Mouse (Mus musculus) MEL (cell line): ENCODE measurements around the gene Nop53. TPM values are rescaled to one million over a fixed set of nuclear protein-coding genes. Genes with fewer than 3 reads are reported as not detected.

ENCODE experiments used
- DNase-seq: peaks from one replicate; pipeline ENCODE4 v3.0.0; 2011; ENCODE audit warnings: low read depth, low spot score
- H3K27ac ChIP-seq: 2 replicates; pipeline ENCODE4 v1.5.1; 2012; ENCODE audit warnings: low read depth, mild to moderate bottlenecking, control low read depth, low read length, moderate library complexity; ENCODE audit not compliant: control insufficient read depth
- H3K27me3 ChIP-seq, 2 experiments: fragments of 150-350 bp in 1 of 2; sonication (generic) in 1 of 2; 2 replicates each; pipeline ENCODE4 v1.6.1; 2012; ENCODE audit warnings: low read length in 2 of 2, mild to moderate bottlenecking in 2 of 2, improper control_type of control experiment in 1 of 2, moderate library complexity in 1 of 2; ENCODE audit not compliant: insufficient read depth in 2 of 2, control insufficient read depth in 1 of 2
- H3K36me3 ChIP-seq, 2 experiments: 2 replicates each; pipeline ENCODE4 v1.6.1; 2012 to 2014; ENCODE audit warnings: low read length in 2 of 2, improper control_type of control experiment in 1 of 2, inconsistent platforms in 1 of 2, mild to moderate bottlenecking in 1 of 2; ENCODE audit not compliant: insufficient read depth in 2 of 2, control insufficient read depth in 1 of 2
- H3K4me1 ChIP-seq, 2 experiments: fragments of 150-350 bp in 1 of 2; sonication (generic) in 1 of 2; 2 replicates each; pipeline ENCODE4 v1.6.1; 2012; ENCODE audit warnings: low read length in 2 of 2, improper control_type of control experiment in 1 of 2, mild to moderate bottlenecking in 1 of 2; ENCODE audit not compliant: insufficient read depth in 2 of 2, control insufficient read depth in 1 of 2
- H3K4me3 ChIP-seq, 2 experiments: fragments of 150-350 bp in 1 of 2; sonication (generic) in 1 of 2; 2 replicates each; pipeline ENCODE4 v1.5.1; 2012; ENCODE audit warnings: low read depth in 2 of 2, low read length in 2 of 2, mild to moderate bottlenecking in 2 of 2, moderate library complexity in 2 of 2, control low read depth in 1 of 2, improper control_type of control experiment in 1 of 2; ENCODE audit not compliant: control insufficient read depth in 1 of 2, insufficient read depth in 1 of 2
- H3K79me2 ChIP-seq: 2 replicates; pipeline ENCODE4 v1.6.1; 2012; ENCODE audit warnings: mild to moderate bottlenecking, low read length, moderate library complexity; ENCODE audit not compliant: control insufficient read depth, poor library complexity, insufficient read depth
- H3K9ac ChIP-seq: 2 replicates; pipeline ENCODE4 v1.6.1; 2012; ENCODE audit warnings: low read depth, mild to moderate bottlenecking, control low read depth, low read length, moderate library complexity; ENCODE audit not compliant: control insufficient read depth, poor library complexity, severe bottlenecking
- H3K9me3 ChIP-seq: fragments of 150-350 bp; sonication (generic); replicated peaks from 2 replicates; pipeline ENCODE4 v1.6.1; 2012; ENCODE audit warnings: mild to moderate bottlenecking, low read length, improper control_type of control experiment, moderate library complexity; ENCODE audit not compliant: insufficient read depth
- BHLHE40 ChIP-seq: IDR thresholded peaks from 2 replicates; pipeline ENCODE4 v1.6.1; 2012; ENCODE audit warnings: low read depth, mild to moderate bottlenecking, inconsistent platforms, low read length, improper control_type of control experiment, borderline replicate concordance
- CHD1 ChIP-seq: IDR thresholded peaks from 2 replicates; pipeline ENCODE4 v1.6.1; 2012; ENCODE audit warnings: low read depth, mild to moderate bottlenecking, inconsistent platforms, low read length, improper control_type of control experiment
- CHD2 ChIP-seq: IDR thresholded peaks from 2 replicates; pipeline ENCODE4 v1.6.1; 2011; ENCODE audit warnings: low read length, improper control_type of control experiment
- CTCF ChIP-seq, 3 experiments: IDR thresholded peaks in 2 of 3; conservative IDR thresholded peaks in 1 of 3; 2 replicates each; pipeline ENCODE4 v1.5.1; 2011 to 2012; ENCODE audit warnings: low read length in 3 of 3, low read depth in 2 of 3, mild to moderate bottlenecking in 2 of 3, improper control_type of control experiment in 1 of 3, inconsistent platforms in 1 of 3, mixed read lengths in 1 of 3, moderate library complexity in 1 of 3; ENCODE audit not compliant: control insufficient read depth in 1 of 3, insufficient read depth in 1 of 3, poor library complexity in 1 of 3, severe bottlenecking in 1 of 3
- EP300 ChIP-seq, 2 experiments: IDR thresholded peaks; 2 replicates each; pipeline ENCODE4 v1.6.1; 2011; ENCODE audit warnings: improper control_type of control experiment in 2 of 2, low read length in 2 of 2, low read depth in 1 of 2, mild to moderate bottlenecking in 1 of 2
- GATA1 ChIP-seq: IDR thresholded peaks from 2 replicates; pipeline ENCODE4 v1.6.1; 2011; ENCODE audit warnings: low read depth, low read length, improper control_type of control experiment
- JUND ChIP-seq: IDR thresholded peaks from 2 replicates; pipeline ENCODE4 v1.6.1; 2011; ENCODE audit warnings: low read depth, mild to moderate bottlenecking, improper control_type of control experiment, low read length
- KAT2A ChIP-seq: conservative IDR thresholded peaks from 2 replicates; pipeline ENCODE4 v1.6.1; 2012; ENCODE audit warnings: low read depth, low read length, improper control_type of control experiment, inconsistent platforms
- MAFK ChIP-seq: IDR thresholded peaks from 2 replicates; pipeline ENCODE4 v1.6.1; 2011; ENCODE audit warnings: low read depth, mild to moderate bottlenecking, low read length, improper control_type of control experiment, borderline replicate concordance
- MAX ChIP-seq: IDR thresholded peaks from 2 replicates; pipeline ENCODE4 v1.6.1; 2011; ENCODE audit warnings: low read length, improper control_type of control experiment
- MAZ ChIP-seq: IDR thresholded peaks from 2 replicates; pipeline ENCODE4 v1.6.1; 2012; ENCODE audit warnings: low read depth, mild to moderate bottlenecking, inconsistent platforms, low read length, improper control_type of control experiment
- MEF2A ChIP-seq: IDR thresholded peaks from 2 replicates; pipeline ENCODE4 v1.6.1; 2014; ENCODE audit warnings: low read depth, mild to moderate bottlenecking, inconsistent platforms, low read length, improper control_type of control experiment; ENCODE audit not compliant: poor library complexity, insufficient replicate concordance, severe bottlenecking; ENCODE audit errors: extremely low read depth
- MXI1 ChIP-seq: IDR thresholded peaks from 2 replicates; pipeline ENCODE4 v1.6.1; 2011; ENCODE audit warnings: mild to moderate bottlenecking, low read depth, low read length, improper control_type of control experiment
- MYB ChIP-seq: IDR thresholded peaks from 2 replicates; pipeline ENCODE4 v1.6.1; 2011; ENCODE audit warnings: mild to moderate bottlenecking, low read depth, low read length, improper control_type of control experiment
- POLR2A ChIP-seq, 2 experiments: IDR thresholded peaks; 2 replicates each; pipeline ENCODE4 v1.6.1; 2011 to 2012; ENCODE audit warnings: low read length in 2 of 2, mild to moderate bottlenecking in 2 of 2, control low read depth in 1 of 2, improper control_type of control experiment in 1 of 2, low read depth in 1 of 2, moderate library complexity in 1 of 2; ENCODE audit not compliant: control insufficient read depth in 1 of 2, insufficient read depth in 1 of 2, poor library complexity in 1 of 2
- POLR2AphosphoS5 ChIP-seq: IDR thresholded peaks from 2 replicates; pipeline ENCODE4 v1.6.1; 2012; ENCODE audit warnings: low read depth, borderline replicate concordance, mild to moderate bottlenecking, inconsistent platforms, low read length, moderate library complexity, mixed read lengths
- RAD21 ChIP-seq: IDR thresholded peaks from 2 replicates; pipeline ENCODE4 v1.6.1; 2011; ENCODE audit warnings: mild to moderate bottlenecking, low read depth, low read length, improper control_type of control experiment
- RCOR1 ChIP-seq: IDR thresholded peaks from 2 replicates; pipeline ENCODE4 v1.6.1; 2012; ENCODE audit warnings: low read depth, mild to moderate bottlenecking, inconsistent platforms, low read length, improper control_type of control experiment
- SIN3A ChIP-seq: IDR thresholded peaks from 2 replicates; pipeline ENCODE4 v1.6.1; 2012; ENCODE audit warnings: low read length, improper control_type of control experiment, inconsistent platforms
- SMC3 ChIP-seq: IDR thresholded peaks from 2 replicates; pipeline ENCODE4 v1.6.1; 2011; ENCODE audit warnings: low read depth, low read length, improper control_type of control experiment
- TCF12 ChIP-seq: IDR thresholded peaks from 2 replicates; pipeline ENCODE4 v1.6.1; 2014; ENCODE audit warnings: low read depth, mild to moderate bottlenecking, inconsistent platforms, low read length, improper control_type of control experiment, moderate library complexity
- USF1 ChIP-seq: IDR thresholded peaks from 2 replicates; pipeline ENCODE4 v1.6.1; 2014; ENCODE audit warnings: low read depth, mild to moderate bottlenecking, inconsistent platforms, low read length, improper control_type of control experiment, moderate library complexity
- USF2 ChIP-seq, 2 experiments: IDR thresholded peaks; 2 replicates each; pipeline ENCODE4 v1.6.1; 2011 to 2012; ENCODE audit warnings: improper control_type of control experiment in 2 of 2, low read length in 2 of 2, borderline replicate concordance in 1 of 2, inconsistent platforms in 1 of 2, low read depth in 1 of 2, mild to moderate bottlenecking in 1 of 2; ENCODE audit not compliant: insufficient read depth in 1 of 2
- ZKSCAN1 ChIP-seq: IDR thresholded peaks from 2 replicates; pipeline ENCODE4 v1.6.1; 2012; ENCODE audit warnings: low read depth, mild to moderate bottlenecking, inconsistent platforms, low read length, improper control_type of control experiment, moderate library complexity
- ZMIZ1 ChIP-seq: IDR thresholded peaks from 2 replicates; pipeline ENCODE4 v1.6.1; 2012; ENCODE audit warnings: low read depth, mild to moderate bottlenecking, inconsistent platforms, low read length, improper control_type of control experiment, moderate library complexity
- polyA plus RNA-seq, 2 experiments: library from polyadenylated mRNA; stranded (reverse) in 1 of 2; unstranded in 1 of 2; fragments of >175 nt in 1 of 2; fragments of >200 nt in 1 of 2; gene quantifications; 2 replicates each; pipeline versions ENCODE4 v1.2.1 to v1.2.4; 2012; ENCODE audit warnings: low replicate concordance in 2 of 2, low read depth in 1 of 2; ENCODE audit not compliant: insufficient read length in 2 of 2, insufficient read depth in 1 of 2, missing spikeins in 1 of 2
- total RNA-seq: library from RNA; depleted of rRNA; stranded (reverse); fragments of 300-350 nt; gene quantifications from 2 replicates; pipeline ENCODE4 v1.2.3, GENCODE M21; 2012

The Nop53 gene
- total and polyA plus RNA-seq, 3 experiments = 359 to 482 TPM; not detected in 1

DNA sequence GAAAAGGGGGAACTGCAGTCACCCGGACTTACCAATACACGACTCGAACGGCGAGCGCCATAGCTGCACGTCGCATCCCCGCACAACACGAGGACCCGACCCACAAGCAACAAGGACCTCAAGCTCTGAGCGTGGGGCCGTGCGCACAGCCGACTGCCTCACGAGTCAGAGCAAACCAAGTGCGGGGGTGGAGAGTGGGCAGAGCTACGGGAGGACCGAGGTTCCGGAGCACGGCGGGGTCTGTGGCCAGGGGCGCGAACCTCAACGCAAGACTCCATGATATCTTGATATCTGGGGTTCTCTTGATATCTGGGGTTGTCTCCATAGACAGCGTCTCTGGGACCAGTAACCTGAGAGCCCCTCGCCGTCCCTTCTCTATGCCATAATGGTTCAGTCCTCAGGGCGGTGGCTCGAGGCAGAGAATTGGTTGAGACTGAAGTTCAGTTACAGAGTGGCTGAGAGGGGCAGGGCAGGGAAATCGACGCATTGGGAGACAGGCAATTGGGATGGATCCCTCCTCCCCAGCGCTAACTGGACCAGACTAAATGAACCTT, 23.6 kb downstream of the Nop53 start, which contains the start of gene Selenow (continued):
- TF ChIP-seq POLR2AphosphoS5 (no peak), MYB (no peak)

DNA sequence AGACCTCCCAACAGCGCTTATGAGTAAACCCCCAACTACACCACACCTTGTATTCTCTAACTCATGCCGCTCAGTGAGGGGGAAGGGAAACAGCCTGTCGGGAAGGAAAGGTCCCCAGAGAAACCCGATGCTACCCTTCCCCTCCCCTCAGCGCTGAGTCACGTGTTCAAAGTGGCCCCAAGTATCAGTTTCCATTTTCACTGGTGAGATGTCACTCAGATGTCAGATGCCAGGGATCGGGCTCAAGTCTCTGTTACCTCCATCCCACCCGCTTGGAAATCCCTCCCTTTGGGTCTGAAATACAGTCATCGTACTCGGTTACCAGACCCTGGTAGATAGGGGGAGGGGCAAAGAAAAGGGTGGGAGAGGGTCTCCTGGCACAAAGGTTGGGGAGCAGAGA, 24.1 kb downstream of the Nop53 start:
- peaks cover 4 to 15% of the 10 kb centered on the region in 2 experiments; a peak in 3 of 4 replicates for H3K4me1 ChIP-seq
- H3K79me2 ChIP-seq = peaks cover 23% of the 10 kb centered on the region
- peak; percentile 79 for DNase-seq
- peak overlapping the region; percentile 80 for H3K27ac ChIP-seq
- no peaks in the 10 kb centered on the region for H3K9me3 ChIP-seq
- TF ChIP-seq CHD2 (no peak; the same call in 1 of the 2 replicates), MAX (peak; percentile 91), RCOR1 (peak; percentile 10; the same call in 1 of the 2 replicates), BHLHE40 (peak; percentile 74), USF1 (peak; percentile 94), USF2 (IDR thresholded peaks at IDR 0.05; ENCODE audit: borderline replicate concordance in 1 of 2, insufficient read depth in 1 of 2, low read depth in 1 of 2, low read length in 2 of 2) (peak; percentile 32 to 70; a peak in 3 of 4 replicates), MAZ (peak; percentile 76), MEF2A (no peak), MXI1 (peak; percentile 92), SMC3 (0 out of 2 replicates have a peak, but pooled peaks have one; percentile 4), ZMIZ1 (0 out of 2 replicates have a peak, but pooled peaks have one; percentile 22), MYB (no peak)
- TF ChIP-seq, all 39 proteins: peak for 9
- H3K4me3 ChIP-seq = peak overlapping the region; percentile 80
- peak overlapping the region; percentile 94 for H3K9ac ChIP-seq
- H3K36me3 ChIP-seq = peaks cover 0 to 11% of the 10 kb centered on the region in 2 experiments; a peak in 2 of 4 replicates
- H3K27me3 ChIP-seq = no peaks in the 10 kb centered on the region

DNA sequence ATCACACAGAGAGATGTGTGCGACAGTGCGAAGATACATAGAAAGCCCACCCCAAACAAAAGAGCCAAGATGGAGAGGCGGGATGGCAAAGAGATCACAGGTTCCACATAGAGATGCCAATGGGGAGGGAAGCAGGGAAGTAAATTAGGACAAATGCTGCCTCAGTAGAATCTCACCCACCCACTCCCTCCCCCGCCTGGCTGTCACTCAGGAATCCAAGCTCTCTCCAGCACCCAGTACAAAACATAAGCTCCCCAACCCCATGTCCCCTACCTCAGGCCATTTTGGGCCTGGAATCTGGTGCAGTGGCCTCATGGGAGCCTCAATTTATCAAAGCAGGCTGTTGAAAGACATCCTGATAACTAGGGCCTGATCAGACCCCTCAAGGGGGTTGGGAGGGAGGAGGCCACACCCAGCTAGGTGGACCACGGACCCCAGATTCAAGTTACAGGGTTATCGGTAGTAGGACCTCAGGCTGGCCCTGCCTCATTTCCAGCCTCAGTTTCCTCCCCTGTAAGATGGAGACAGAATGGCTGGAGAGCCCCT, 25.2 kb downstream of the Nop53 start:
- Histone ChIP-seq H3K27ac (no peak overlapping the region), H3K4me3 (peak overlapping the region; percentile 80; a peak in 2 of 4 replicates), H3K27me3 (no peaks in the 10 kb centered on the region), H3K79me2 (peaks cover 23% of the 10 kb centered on the region)
- TF ChIP-seq USF1 (no peak), SIN3A (no peak), JUND (no peak), CTCF (IDR thresholded peaks at IDR 0.05 in 2 of 3, conservative IDR thresholded peaks at IDR 0.05 in 1 of 3; ENCODE audit: control insufficient read depth in 1 of 3, insufficient read depth in 1 of 3, low read depth in 2 of 3, low read length in 3 of 3, poor library complexity in 1 of 3, severe bottlenecking in 1 of 3) (no peak), CHD1 (no peak), MYB (no peak), GATA1 (no peak), POLR2A (IDR thresholded peaks at IDR 0.05; ENCODE audit: control insufficient read depth in 1 of 2, insufficient read depth in 1 of 2, low read depth in 1 of 2, low read length in 2 of 2, poor library complexity in 1 of 2) (no peak), RCOR1 (no peak), MAFK (no peak), RAD21 (no peak), EP300 (IDR thresholded peaks at IDR 0.05; ENCODE audit: low read depth in 1 of 2, low read length in 2 of 2) (no peak), KAT2A (no peak), TCF12 (no peak), MAZ (no peak), ZKSCAN1 (no peak)
- TF ChIP-seq, all 39 proteins: peak for 0
- Histone ChIP-seq H3K4me1 (peaks cover 4 to 15% of the 10 kb centered on the region in 2 experiments; a peak in 3 of 4 replicates), H3K9me3 (no peaks in the 10 kb centered on the region), H3K36me3 (peaks cover 0 to 11% of the 10 kb centered on the region in 2 experiments; a peak in 2 of 4 replicates), H3K9ac (no peak overlapping the region)
- DNase-seq = no peak
